Mouse (Mus musculus) adrenal gland, adult 2 months (tissue): ENCODE results near the gene Aldh1b1. TPM values are rescaled to one million over a fixed set of nuclear protein-coding genes. Genes with fewer than 3 reads are reported as not detected.
A peak's percentile ranks its signal among the peaks of the same experiment; 100 is the strongest.

Source experiments
- DNase-seq: peaks from one replicate; pipeline ENCODE4 v3.0.0; 2021
- long read RNA-seq: library from polyadenylated mRNA; stranded (forward); transcript quantifications from one replicate; pipeline ENCODE4 v2.0.0, GENCODE M21; 2021
- polyA plus RNA-seq: library from polyadenylated mRNA; depleted of rRNA; stranded (reverse); fragments of >200 nt; gene quantifications from 2 replicates; pipeline ENCODE4 v1.2.3, GENCODE M21; 2012; rRNA removed
- total RNA-seq, 2 experiments: library from RNA; stranded (reverse); gene quantifications; 2 replicates each; pipeline ENCODE4 v1.2.3; 2021

Aldh1b1 gene
- total RNA-seq (10 to 100 TPM; 27.3 to 31.5 TPM), polyA plus RNA-seq (30.6 and 31.8 TPM in 2 replicates)
- long read RNA-seq, transcript Aldh1b1-201 (2 exons, 2,298 nt) = major isoform, 38 of 40 reads
- long read RNA-seq, partial matches to known transcripts = 0 of 40 reads
- long read RNA-seq, other reads (novel, unspliced or antisense) = 2 of 40 reads

DNA sequence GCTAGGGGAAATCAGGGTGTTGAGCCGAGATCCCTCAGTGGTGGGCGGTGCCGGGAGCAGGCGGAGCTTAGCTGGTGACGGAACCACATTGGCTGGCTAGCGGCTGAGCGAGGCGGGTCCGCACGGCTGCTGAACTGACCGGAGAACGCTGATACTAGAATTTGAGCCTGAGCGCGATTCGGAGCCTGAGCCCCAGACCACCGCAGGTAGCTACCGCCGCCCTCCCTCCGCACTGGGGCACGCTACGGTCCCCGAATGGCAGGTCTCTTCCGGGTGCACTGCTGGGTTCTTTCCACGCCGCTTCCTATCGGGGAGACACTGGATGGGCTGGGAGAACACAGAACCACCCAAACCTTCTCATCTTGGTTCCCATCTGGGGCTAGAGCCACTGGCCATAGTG, at the start of gene Aldh1b1:
TSS of gene Aldh1b1 (plus strand) at position 59 of the 400 bp plus-strand sequence.
- peak; percentile 91 for DNase-seq

DNA sequence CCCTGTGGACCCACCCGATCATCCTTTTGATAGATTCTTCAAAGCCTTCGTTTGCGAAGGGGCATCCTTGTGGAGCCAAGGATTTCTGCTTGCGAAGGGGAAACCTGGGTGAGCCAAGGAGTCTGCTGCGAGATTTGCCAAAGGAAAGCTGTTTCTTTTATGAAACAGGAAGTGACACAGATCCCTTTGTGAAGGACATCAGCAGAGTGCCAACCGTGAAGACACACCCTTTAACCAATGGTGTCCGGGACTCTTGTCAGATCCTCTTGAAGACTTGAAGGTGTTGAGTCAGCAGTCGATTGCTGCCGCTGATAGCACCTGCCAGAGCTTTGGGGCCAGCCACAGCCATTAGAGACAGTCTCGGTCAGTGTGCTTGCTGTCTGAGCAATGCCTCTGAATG, 49.4 kb upstream of the Aldh1b1 start:
- no peak for DNase-seq

DNA sequence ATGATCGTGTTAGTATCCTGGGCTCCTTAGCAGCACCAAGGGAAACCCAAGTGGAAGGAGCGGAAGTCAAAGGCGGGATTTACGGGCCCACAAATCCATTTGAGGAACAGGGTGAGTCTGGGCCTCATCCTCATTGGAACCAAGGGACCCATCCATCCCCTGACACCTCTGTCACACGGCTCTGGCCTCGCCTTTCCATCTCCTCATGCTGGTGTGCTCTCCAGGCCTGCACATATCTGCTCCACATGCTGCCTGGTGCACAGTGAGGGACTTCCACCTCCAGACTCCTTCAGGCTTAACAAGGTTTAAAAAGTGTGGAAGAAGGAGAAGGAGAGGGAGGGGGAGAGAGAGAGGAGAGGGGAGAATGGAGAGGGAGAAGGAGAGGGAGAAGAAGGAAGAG, 48.3 kb upstream of the Aldh1b1 start:
- DNase-seq = no peak

DNA sequence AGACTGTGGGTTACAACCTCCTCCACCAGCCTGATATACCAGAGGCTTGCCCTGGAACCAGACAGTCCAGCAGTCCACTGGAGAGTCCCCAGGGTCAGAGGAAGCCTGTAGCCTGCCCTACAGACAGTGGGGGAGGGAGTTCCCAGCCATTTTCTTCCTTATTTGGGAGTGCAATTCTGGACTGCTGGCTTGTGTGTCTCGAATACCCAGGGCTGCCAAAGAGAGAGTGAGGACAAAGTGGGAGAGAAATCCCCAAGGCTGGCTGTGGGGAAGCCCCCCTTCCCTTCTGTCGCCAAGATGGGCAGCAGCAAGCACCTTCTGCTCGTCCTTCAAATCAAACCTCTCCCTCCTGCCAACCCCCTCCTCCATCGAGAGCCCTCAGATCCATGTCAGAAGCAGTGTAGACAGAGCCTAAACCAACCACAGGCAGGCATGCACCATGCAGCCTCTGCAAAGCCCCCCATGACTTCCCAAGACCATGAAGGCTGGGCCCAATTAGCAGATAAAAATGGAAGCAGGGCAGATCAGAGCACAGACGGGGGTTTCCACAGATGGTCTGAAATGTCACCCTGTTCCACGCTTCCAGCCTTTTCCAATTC, 45.5 kb upstream of the Aldh1b1 start:
- DNase-seq = no peak

GRCm38 (mm10) chr4:45754171-45754570, 44.7 kb upstream of the Aldh1b1 start:
- no peak for DNase-seq

- DNase-seq = no peak
These were observed 43.7 kb upstream of the Aldh1b1 start for GRCm38 (mm10) chr4:45755097-45755496.

DNA sequence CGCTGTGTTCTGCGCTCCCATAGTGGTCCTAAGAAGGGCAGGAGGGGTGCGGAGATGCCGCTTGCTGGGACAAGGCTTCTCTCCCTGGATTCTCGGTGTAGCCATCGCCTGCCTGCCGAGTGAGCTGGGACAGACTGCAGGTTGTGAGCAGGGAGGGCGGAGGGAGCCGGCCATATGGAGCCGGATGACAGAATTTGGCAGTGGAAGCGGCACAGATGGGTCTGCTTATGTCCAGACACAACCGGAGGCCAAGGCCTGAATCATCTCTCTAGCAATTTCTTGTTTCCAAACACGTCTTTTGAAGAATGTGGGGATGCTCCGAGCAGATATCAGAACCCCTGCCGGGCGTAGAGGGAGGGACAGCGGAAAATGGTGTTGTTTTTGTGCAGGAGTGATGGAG, 42.9 kb upstream of the Aldh1b1 start:
- DNase-seq = no peak

- no peak for DNase-seq
These were observed 40.9 kb upstream of the Aldh1b1 start for GRCm38 (mm10) chr4:45757941-45758340.

DNA sequence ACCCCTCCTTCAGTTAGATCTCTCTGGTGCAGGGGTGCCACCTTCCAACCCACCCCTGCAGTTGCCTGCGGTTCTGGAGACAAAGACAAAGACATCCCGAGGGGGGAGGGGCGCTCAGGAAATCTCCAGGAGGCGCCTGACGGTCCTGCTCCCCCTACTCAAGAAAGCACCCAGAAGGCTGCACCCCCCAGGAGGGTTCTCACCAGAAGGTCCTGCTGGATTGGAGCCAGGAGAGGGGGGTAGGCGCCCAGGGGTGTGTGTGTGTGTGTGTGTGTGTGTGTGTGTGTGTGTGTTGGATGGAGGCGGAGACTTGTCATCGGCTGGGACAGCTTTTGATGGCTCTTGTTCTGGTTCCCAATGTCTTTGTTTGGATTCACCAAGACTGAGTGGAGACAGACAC, 39.4 kb upstream of the Aldh1b1 start:
- DNase-seq = no peak

- DNase-seq = no peak
These were observed 36.2 kb upstream of the Aldh1b1 start for GRCm38 (mm10) chr4:45762600-45762999.

GRCm38 (mm10) chr4:45763288-45764140, 35.3 kb upstream of the Aldh1b1 start:
- no peak for DNase-seq

DNA sequence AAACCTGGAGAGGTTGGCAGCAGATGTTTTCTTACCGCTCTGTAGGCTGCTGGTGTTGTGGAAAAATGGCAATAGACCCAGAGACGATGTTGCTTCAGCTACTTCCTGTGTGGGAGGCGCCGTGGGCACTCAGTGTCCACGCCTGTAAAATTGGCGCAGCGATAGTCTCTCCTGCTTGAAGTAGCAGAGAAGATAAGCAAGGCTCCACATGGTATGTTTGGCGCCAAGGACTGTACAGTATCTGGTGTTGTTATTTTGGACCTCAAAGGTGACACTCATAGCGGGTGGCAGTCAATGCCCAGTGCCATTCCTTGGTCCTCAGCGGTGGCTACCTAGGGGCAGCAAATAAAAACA, 34.7 kb upstream of the Aldh1b1 start:
- no peak for DNase-seq

DNA sequence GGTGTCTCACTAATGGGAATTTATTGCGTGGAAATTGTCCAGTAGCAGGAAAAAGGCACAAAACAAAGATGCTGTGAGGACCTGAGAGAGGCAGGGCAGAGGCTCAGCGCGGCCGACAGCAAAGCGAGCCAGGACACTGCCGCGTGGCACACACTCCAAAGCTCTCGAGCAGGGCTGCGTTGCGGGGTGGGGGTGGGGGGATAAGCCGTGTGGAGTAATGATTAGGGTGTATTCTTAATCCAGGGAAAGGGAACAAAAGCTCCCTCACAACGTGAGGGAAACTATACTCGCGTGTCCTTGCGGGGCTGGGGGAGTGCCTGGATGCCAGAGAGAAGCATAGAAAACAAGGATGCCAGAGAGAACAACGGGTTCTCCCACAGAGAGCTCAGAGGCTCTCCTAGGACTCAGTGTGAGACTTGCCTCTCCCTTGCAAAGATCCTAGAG, 33.7 kb upstream of the Aldh1b1 start:
- no peak for DNase-seq

DNA sequence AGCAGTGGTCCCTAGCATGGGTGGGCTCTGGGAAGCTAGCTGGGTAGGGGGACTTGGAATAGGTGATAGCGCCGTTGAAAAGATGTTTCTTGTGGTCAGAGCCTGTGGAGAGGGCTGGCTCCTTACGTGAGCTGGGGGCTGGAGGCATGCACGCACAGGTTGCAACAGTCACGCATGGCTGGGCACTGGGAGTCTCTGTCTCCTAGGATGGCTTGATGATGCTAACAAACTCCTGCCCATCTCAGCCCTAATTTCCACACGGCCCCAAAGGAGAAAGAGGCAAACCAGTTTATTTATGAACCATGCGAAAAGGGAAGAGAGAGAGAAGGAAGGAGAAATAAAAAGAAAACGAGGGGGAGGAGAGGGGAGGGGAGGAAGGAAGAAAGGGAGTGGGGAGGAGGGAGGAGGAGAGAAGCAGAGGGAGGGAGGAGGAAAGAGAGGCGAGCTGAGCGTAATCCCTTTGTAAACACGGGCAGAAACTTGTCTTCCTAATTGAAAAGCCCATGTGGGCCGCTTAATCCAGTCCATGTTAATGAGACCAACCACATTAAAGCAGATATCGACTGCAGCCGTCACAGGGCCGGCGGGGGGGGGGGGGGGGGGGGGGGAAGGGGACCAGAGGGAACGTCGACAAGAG, 33.1 kb upstream of the Aldh1b1 start:
- no peak for DNase-seq

DNA sequence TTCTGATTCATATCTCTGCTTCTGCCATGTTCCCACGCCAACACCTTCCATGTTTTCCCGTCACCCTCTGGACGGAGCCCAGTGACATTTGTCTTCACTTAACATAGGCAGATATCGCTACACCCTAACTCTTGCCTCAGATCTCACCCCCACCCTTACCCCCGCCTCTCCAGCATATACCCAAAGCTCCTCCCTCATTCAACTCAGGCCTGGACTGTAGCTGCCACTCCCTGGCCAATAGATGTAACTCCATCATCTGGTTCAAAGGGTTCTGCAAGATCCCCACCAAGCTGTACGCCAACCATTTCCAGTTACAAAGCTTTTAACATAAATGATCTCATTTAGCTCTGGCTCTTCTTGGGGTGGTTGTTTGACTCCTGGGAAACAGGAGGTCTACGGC, 32.0 kb upstream of the Aldh1b1 start:
- DNase-seq = no peak

GRCm38 (mm10) chr4:45767891-45768558, 30.8 kb upstream of the Aldh1b1 start:
- DNase-seq = peak; percentile 43

GRCm38 (mm10) chr4:45769141-45769540, 29.7 kb upstream of the Aldh1b1 start:
- DNase-seq = peak; percentile 70

DNA sequence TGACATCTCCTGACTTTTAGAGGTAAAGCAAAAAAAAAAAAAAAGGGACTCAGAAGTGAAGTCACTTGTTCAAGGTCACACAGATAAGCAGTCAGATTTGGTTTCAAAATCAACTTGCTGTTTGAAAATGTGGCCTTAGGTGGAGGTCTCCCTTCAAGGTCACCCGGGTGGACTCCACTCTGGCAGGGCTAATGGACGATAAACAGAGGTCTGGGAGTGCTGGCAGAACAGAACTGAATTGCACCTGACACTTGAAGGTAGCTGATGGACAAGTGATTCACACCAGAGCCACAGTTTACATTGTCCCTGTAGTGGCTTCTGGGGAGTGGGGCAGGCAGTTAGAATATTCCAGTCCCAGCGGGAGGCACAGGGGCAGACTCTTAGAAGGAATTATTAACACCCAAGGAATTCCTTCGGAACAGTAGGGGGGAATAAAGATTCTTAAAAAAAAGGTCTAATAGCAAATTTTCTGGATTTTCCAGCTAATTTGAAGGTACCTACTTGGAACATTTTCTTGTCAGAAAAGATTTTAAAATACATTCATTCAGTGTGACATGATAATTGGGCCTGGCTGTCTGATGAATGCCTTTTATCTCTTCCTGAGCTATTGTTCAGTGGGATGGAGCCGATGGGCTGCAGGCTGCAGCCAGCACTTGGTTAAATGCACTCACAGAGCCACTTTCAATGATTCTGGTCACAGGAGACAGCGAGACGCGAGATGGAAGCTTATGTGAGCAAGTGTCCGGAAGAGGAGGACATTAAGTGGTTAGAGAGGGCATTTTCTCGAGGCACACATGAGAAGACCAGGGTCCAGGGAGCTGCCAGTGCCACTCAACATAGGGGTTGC, 28.8 kb upstream of the Aldh1b1 start:
- peak; percentile 49 for DNase-seq

DNA sequence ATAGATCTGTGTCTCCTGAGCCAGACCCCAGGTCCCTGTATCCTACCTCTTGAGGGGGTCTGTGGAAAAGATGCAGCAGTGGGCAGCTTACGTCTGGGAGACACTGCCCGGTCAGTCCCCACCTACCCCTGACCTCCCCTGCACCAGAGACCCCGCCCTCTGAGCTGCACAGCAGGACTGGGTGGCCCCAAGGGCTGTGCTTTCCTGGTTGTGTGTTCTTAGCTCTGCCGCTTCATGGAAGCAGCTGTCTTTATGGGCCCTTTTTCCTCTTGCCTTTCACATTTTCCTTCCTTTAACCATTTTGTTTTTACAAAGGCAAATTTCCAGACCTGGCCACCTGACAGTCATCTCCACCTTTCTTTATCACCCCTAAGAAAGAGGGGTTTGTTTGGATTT, 28.2 kb upstream of the Aldh1b1 start:
- no peak for DNase-seq

- DNase-seq = no peak
These were observed 27.6 kb upstream of the Aldh1b1 start for GRCm38 (mm10) chr4:45771173-45771572.

DNA sequence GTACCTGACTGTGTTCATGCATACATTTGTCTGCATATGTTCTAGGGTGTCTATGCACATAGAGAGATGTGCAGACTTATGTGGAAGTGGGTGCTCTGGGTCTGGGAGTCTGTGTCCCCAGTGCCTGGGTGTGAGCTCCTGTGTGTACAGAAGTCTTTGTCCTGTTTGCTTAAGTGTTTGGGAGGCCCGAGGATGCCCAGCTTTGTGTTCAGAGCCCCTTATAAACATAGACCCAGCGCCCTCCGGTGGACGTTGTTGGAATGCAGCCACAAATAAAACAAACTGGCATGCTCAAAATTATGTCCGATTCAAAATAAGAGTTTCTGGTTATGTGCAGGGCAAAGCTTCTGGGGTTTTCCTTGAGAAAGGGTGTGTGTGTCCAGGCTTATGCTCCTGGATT, 27.2 kb upstream of the Aldh1b1 start:
- peak; percentile 55 for DNase-seq
